Mouse (Mus musculus) ES-E14 (cell line): Measurements from ENCODE around the gene Anks1b.

Source experiments
- HCFC1 ChIP-seq: IDR thresholded peaks from 2 replicates; pipeline ENCODE4 v1.6.1; 2012; ENCODE audit warnings: low read length, inconsistent platforms, borderline replicate concordance; ENCODE audit not compliant: insufficient read depth
- MAFK ChIP-seq: IDR thresholded peaks from 2 replicates; pipeline ENCODE4 v1.6.1; 2014; ENCODE audit warnings: mild to moderate bottlenecking, low read depth, low read length, inconsistent platforms; ENCODE audit not compliant: insufficient read depth
- ZC3H11A ChIP-seq: IDR thresholded peaks from 2 replicates; pipeline ENCODE4 v1.6.1; 2012; ENCODE audit warnings: low read depth, mild to moderate bottlenecking, inconsistent platforms, low read length, borderline replicate concordance

DNA sequence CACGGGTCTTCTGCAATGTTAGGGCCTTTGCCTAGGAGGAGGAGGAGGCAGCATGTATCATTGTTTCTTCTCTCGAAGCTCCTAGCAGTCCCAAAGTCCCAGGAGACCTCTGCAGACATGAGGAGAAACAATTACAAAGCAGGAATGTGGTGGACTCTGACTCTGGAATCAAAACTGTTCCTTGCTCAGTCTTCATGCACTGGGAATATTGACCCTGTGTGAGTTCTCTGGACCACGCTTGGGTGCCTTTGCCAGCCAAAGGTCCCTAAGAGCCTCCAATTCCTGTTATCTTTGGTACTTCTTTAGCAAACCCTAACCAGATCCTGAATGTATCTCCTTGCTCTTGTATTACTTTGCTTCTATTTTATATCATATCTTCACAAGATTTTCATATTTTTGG is 1000.9 kb downstream of the Anks1b start:
- TF ChIP-seq MAFK, result no peak
- TF ChIP-seq HCFC1, result no peak
- TF ChIP-seq ZC3H11A, result no peak
